Mouse (Mus musculus): ENCODE data around the gene Tec.

- TF ChIP-seq CTCF (IDR thresholded peaks at IDR 0.05; ENCODE audit: borderline replicate concordance, extremely low read depth, insufficient read depth, insufficient read length), result no peak
- no peak for TF ChIP-seq POLR2A (IDR thresholded peaks at IDR 0.05; ENCODE audit: borderline replicate concordance, extremely low read depth, insufficient read depth, insufficient read length, poor library complexity, severe bottlenecking)
These were observed 48.6 kb upstream of the Tec start for GRCm38 (mm10) chr5:72916851-72917250.
